Mouse (Mus musculus): Measurements from ENCODE around the gene Lrrd1. TPM values are rescaled to one million over a fixed set of nuclear protein-coding genes. Genes with fewer than 3 reads are reported as not detected.
"Not testable (repeated sequence)": the region's sequence is repeated elsewhere in the genome, so short reads cannot be mapped to it uniquely, and the experiment has no call there.

The Lrrd1 gene
- total RNA-seq (2021) = not detected
- long read RNA-seq, experiment 1 = 0 reads
- long read RNA-seq, experiment 2 = 0 reads

- DNase-seq (ENCODE audit: low spot score in 2 of 2) = no peak
Observed at GRCm38 (mm10) chr5:3845026-3845425, at the start of gene Lrrd1. TSS of gene Lrrd1 (plus strand) at chr5:3845173.

- not testable (repeated sequence) for DNase-seq (ENCODE audit: low spot score in 2 of 2)
Observed at GRCm38 (mm10) chr5:3797101-3797500, 47.9 kb upstream of the Lrrd1 start.

GRCm38 (mm10) chr5:3798656-3799055, 46.3 kb upstream of the Lrrd1 start:
- DNase-seq (ENCODE audit: low spot score in 2 of 2) = not testable (repeated sequence)

- no peak for DNase-seq (ENCODE audit: low spot score in 2 of 2)
Observed at GRCm38 (mm10) chr5:3800041-3800440, 44.9 kb upstream of the Lrrd1 start.

GRCm38 (mm10) chr5:3800881-3801280, 44.1 kb upstream of the Lrrd1 start:
- no peak for DNase-seq (ENCODE audit: low spot score in 2 of 2)

GRCm38 (mm10) chr5:3801672-3802432, 43.1 kb upstream of the Lrrd1 start:
- no peak for DNase-seq (ENCODE audit: low spot score in 2 of 2)

- DNase-seq (ENCODE audit: low spot score in 2 of 2) = peak; percentile 83 to 85
Observed at GRCm38 (mm10) chr5:3802433-3803291, 42.3 kb upstream of the Lrrd1 start, which contains the start of the genes Ankib1 and Krit1. TSS of gene Ankib1 (minus strand) at chr5:3802925. TSS of gene Krit1 (plus strand) at chr5:3803184.

GRCm38 (mm10) chr5:3803292-3804165, 41.4 kb upstream of the Lrrd1 start:
- no peak for DNase-seq (ENCODE audit: low spot score in 2 of 2)

GRCm38 (mm10) chr5:3808472-3808871, 36.5 kb upstream of the Lrrd1 start:
- DNase-seq (ENCODE audit: low spot score in 2 of 2) = no peak

GRCm38 (mm10) chr5:3834107-3834506, 10.9 kb upstream of the Lrrd1 start:
- DNase-seq (ENCODE audit: low spot score in 2 of 2) = no peak

- DNase-seq (ENCODE audit: low spot score in 2 of 2) = no peak
Observed at GRCm38 (mm10) chr5:3870161-3870560, 25.2 kb downstream of the Lrrd1 start.

- no peak for DNase-seq (ENCODE audit: low spot score in 2 of 2)
Observed at GRCm38 (mm10) chr5:3872348-3872747, 27.4 kb downstream of the Lrrd1 start.

GRCm38 (mm10) chr5:3873485-3873884, 28.5 kb downstream of the Lrrd1 start:
- DNase-seq (ENCODE audit: low spot score in 2 of 2) = no peak

- not testable (repeated sequence) for DNase-seq (ENCODE audit: low spot score in 2 of 2)
Observed at GRCm38 (mm10) chr5:3886862-3887261, 41.9 kb downstream of the Lrrd1 start.

GRCm38 (mm10) chr5:3889201-3889600, 44.2 kb downstream of the Lrrd1 start:
- DNase-seq (ENCODE audit: low spot score in 2 of 2) = no peak

GRCm38 (mm10) chr5:3893459-3894293, 48.7 kb downstream of the Lrrd1 start, which contains the start of gene Mterf1a:
TSS of gene Mterf1a (minus strand) at chr5:3893933.
- not testable (repeated sequence) for DNase-seq (ENCODE audit: low spot score in 2 of 2)

GRCm38 (mm10) chr5:3894294-3894619, 49.3 kb downstream of the Lrrd1 start:
- DNase-seq (ENCODE audit: low spot score in 2 of 2) = not testable (repeated sequence)

- no peak for DNase-seq (ENCODE audit: low spot score in 2 of 2)
Observed at GRCm38 (mm10) chr5:3905471-3905870, 60.5 kb downstream of the Lrrd1 start.

Measured in adrenal gland, postnatal 4 days (tissue).